Mouse (Mus musculus) adrenal gland, adult 18-20 months (tissue): ENCODE measurements at regions not wholly inside any gene's neighbourhood (a gene's known extent, or its start where the extent isn't known, plus 50 kb on each side); places are given as distances from the start of the nearest gene placed in this dataset.
A peak's percentile ranks its signal among the peaks of the same experiment; 100 is the strongest.

Experiments used
- DNase-seq, 2 experiments: peaks; one replicate each; pipeline ENCODE4 v3.0.0; 2021 to 2022; ENCODE audit warnings: low spot score in 2 of 2

DNA sequence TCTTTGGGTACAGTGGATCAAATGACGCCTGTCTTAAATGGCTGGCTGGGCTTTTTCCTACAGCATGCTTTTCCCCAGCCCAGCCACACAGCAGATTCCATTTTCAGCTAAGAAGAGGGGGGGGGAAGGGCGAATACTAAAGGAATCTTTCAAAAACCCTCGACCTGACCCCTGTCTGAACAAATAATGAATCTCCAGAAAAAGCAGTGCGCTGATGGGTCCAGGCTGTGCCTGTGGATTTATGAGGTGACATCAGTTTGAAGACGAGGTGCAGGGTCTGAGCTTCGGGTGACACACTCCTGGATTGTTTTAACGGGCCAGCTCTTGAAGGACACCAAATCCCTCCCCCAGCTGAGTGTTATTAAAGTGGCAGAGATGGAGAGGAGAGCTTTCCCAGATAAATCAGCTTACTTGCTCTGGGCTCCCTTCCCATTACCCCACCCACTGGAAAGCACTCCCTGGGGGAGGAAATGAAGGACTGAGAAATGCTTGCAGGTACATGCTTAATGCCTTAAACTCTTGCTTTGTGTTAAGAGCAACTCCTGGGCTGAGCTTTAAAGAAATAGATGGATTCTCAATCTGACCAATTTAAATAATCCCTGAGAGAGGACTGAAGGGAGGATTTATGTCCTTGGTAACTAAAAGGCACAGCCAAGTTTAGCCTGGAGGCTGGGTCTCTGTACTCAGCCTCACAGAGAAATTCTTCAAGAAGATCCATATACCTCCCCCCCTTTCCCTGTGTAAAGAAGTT, 348.0 kb upstream of the Tnp1 start:
- peak in 1 of 2 experiments; percentile 12 for DNase-seq

GRCm38 (mm10) chr1:73362122-73362521, 346.4 kb upstream of the Tnp1 start:
- peak; percentile 22 to 50 for DNase-seq

DNA sequence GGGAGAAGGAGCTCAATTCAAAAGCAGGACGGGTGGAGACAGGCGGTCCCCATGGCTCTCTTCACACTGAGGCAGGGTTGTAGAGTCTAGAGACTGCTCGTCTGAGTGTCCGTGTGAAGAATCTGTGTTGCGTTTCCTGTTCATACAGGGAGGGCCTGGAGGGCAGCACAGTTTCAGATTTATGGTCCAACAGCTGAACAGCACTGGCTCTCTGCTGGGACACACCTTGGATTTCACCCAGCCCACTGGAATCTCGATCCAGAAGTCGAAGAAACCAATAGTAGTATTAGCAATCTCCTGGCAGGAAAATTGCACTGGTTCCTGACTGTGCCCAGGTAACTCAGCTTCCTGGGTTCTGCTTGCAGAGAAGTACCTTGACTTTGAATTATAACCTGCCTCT, 345.6 kb upstream of the Tnp1 start:
- no peak for DNase-seq

- DNase-seq, result no peak
These were observed 338.7 kb upstream of the Tnp1 start for GRCm38 (mm10) chr1:73354447-73354846.

- no peak for DNase-seq
These were observed 332.8 kb upstream of the Tnp1 start for GRCm38 (mm10) chr1:73348476-73348875.

- DNase-seq, result no peak
These were observed 328.9 kb upstream of the Tnp1 start for GRCm38 (mm10) chr1:73344587-73344986.

- no peak for DNase-seq
These were observed 326.2 kb upstream of the Tnp1 start for GRCm38 (mm10) chr1:73341911-73342310.

DNA sequence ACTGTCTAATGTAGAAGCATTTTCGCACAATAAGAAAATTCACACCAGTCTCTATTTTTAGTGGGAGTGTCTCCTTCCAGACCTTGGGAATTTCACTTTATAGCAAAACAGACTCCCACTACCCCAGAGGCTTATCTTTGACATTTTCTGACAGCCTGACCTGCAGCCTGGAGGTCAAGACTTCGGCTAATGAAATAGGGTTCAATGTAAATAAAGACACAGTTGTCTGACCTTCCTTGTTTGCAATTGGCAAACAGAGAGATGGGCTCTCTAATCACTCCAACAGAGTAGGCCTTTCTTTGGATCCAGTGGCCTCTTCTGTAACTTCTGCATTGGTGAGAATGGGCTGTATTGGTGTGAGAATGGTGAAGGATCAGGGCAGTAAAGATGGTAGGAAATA, 321.7 kb upstream of the Tnp1 start:
- no peak for DNase-seq

DNA sequence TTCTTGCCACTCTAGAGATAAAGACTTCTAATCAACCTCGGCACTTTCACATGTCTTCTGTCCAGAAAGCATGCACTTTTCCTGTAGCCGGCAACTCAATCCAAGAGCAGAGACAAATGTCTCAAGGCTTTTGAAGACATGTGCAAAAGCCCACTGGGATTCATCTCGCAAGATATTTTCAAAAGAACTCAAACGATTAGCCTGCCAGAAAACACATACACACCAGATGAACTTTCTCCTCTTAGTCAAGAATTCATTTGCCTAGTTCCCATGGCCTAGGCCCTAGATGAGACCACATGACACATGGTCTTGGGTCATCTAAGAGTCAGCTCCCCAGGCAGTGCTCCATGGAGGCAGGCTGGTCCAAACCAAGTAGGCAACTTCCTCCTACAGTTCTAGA, 293.8 kb upstream of the Tnp1 start:
- no peak for DNase-seq

GRCm38 (mm10) chr1:73308420-73308819, 292.7 kb upstream of the Tnp1 start:
- no peak for DNase-seq

DNA sequence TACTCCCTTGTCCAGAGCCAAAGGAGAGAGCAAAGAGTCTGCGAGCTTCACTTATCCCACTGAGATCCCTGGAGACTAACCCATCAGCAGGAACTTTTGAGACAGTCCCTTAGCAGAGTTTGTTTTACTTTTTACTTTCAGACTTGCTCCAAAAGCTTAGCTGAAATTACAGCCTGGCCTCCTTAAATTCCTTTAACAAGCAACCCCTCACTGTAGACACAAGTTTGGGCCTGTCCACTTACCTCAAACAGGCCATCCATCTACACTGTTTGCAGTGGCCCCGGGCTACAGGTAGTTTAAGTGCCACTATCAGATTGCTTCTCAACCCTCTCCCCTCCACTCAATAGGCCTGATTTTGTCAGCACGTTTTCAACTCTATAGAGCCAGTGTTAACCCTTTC, 291.5 kb upstream of the Tnp1 start:
- no peak for DNase-seq

DNA sequence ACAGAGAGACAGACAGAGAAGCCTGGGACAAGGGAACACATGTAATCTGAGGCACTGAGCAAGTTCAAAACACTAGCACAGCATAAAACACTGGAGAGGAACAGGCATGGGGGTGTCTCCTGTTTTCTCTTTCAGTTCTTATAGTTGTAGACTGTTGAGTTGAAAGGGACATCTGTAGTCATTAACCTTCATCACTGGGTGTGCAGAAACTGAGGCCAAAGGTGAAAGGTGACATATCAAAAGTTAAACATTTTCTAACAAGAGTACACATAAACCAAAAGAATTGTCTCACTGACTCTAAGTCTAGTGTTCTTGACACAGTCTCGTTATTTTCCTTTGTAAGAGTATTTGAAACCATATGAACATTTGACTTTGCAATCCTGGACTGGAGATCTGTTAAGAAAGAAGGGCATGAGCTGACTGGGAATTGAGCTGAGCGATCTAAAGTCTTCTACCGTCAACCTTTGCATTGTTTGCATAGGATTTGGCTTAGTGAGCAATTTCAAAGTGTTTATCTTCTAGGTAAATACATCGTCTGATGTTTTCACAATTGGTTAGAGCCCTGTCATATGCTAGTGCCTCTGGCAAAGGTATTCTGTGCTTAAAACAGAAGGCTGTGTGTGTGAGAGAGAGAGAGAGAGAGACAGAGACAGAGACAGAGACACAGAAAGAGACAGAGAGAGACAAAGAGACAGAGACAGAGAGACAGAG, 284.4 kb upstream of the Tnp1 start:
- no peak for DNase-seq

- DNase-seq, result no peak
These were observed 269.6 kb upstream of the Tnp1 start for GRCm38 (mm10) chr1:73285342-73285741.

- peak in 1 of 2 experiments; percentile 6 for DNase-seq
These were observed 258.8 kb upstream of the Tnp1 start for GRCm38 (mm10) chr1:73274480-73274879.

GRCm38 (mm10) chr1:73270787-73271391, 255.2 kb upstream of the Tnp1 start:
- DNase-seq, result no peak

DNA sequence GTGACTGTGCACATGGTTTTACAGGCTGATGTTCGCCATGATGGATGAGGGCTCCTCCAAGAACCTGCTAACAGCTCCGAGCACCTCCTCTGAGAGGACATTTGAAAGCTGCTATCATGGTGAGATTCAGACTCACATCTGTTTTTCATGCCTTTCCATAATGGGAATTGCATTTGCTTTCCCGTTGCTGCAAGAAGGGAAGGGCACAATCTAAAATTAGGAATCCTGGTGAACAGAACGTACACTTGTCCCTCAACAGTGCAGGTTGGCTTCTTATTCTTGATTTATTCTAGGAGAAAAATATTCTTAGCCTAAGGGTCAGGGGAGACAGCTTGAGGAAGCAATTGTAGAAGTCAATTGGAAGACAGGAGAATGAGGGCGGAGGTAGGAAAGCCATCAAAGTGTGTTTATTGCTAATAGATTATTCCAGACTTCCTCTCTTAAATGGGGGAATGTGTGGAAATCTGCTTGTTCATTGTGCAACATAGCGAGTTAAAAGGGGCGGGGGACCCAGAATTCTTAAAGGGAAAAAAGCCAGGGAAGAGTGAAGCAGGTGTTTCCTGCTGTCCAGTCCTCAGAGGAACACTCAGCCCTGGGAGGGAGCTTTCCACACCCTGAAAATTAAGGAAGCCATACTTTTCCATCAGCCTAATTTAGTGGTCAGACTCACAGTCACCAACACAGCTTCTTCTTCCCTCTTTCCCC, 253.5 kb upstream of the Tnp1 start:
- DNase-seq, result no peak

DNA sequence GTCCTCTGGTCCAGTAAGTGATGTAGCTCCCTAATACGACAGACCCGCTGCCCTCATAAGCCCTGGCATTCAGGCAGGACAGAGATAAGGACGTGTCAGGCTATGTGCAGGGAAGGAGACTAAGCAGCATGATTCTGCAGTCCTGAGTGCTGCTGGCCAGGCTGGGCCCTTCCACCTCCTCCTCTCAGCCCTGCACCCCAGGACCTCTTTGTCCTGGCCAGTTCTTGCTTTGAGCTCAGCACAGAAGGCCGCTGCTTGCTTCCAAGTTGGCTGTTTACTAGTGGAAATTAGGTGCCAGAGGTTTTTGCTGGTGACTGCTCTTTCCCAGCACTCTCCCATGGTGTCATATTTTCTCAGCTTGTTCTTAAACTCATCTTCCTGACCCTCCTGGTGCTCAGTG, 249.3 kb upstream of the Tnp1 start:
- no peak for DNase-seq

- no peak for DNase-seq
These were observed 248.5 kb upstream of the Tnp1 start for GRCm38 (mm10) chr1:73264245-73264644.

DNA sequence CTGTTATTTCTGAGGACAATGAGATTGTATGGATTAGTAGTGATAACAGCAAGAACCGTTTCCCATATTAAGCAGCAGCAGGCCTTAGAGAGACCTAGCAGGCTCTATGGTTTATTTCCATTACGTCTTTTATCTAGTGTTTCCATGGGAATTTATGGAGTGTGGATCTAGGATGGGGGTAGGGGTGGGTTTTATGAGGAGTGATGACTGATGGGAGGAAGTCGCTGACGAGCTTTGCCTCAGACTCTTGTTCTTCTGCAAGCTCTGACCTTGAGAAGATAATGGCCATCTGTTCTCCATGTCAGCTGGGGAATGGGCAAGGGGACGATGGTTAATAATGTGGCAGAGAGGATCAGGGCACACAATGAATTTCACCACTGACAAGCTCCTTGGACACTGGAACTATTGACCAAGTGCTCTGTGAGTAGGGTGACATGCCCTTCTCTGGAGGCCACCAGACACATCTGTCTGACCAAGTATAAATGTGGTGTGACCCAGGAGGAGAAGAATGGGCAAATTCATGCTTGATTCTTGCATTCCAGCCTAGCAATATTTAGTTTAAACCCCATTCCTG, 243.9 kb upstream of the Tnp1 start:
- DNase-seq, result no peak

DNA sequence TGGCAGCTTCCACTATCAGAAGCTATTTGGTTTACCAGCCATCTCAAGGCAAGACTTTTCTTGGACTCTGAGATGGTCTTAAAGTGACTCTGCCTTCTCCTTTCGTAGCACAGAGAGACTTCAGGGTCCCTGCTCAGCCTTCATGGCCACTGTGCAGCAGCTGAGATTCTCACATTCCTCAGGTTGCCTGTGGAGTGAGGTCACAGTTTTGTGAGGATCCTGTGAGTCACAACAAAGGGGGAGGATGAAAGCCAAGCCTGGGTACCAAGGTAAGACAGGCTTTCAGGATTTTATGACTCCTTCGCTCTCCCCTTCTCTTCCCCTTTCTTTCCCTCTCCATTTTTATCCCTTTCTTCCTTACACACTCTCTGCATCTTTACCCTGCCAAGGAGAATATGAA, 241.6 kb upstream of the Tnp1 start:
- DNase-seq, result no peak

GRCm38 (mm10) chr1:73251911-73252356, 236.2 kb upstream of the Tnp1 start:
- no peak for DNase-seq
